Mouse (Mus musculus) gastrocnemius, postnatal 36 days (tissue): Measurements from ENCODE around the gene Agap2. TPM values are rescaled to one million over a fixed set of nuclear protein-coding genes. Genes with fewer than 3 reads are reported as not detected.
A peak's percentile ranks its signal among the peaks of the same experiment; 100 is the strongest.
"Not testable (repeated sequence)": the region's sequence is repeated elsewhere in the genome, so short reads cannot be mapped to it uniquely, and the experiment has no call there.

Experiments
- DNase-seq, 2 experiments: peaks; one replicate each; pipeline ENCODE4 v3.0.0; 2022
- intact Hi-C: fragments of 180-260 bp; cut with DNase I; formaldehyde crosslinking; loops from one replicate; pipeline ENCODE4 v1.15.1; 2025
- total RNA-seq, 2 experiments: library from RNA; stranded (reverse); gene quantifications; 2 replicates each; pipeline ENCODE4 v1.2.3; 2021

Agap2 gene
- total RNA-seq, 2 experiments from 2014 or later = 2.1 to 2.9 TPM

DNA sequence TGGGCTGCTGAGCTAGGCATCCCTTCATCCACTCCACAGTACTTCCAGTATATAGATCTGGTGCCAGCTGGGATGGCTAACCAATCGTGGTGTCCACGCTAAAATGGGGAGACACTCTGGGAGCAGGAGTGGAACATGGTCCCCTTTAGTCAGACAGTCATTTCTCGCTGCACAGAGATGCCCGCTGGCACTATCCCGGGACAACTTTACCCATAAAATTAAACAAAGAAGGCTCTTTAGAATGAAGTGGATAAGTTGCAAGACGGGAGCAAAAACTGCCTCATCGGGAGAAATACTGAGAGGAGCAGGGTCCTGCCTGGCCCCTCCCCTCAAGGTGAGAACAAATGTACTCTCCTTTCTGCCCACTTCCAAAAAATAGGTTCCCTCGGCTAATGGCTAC, 16.4 kb upstream of the Agap2 start:
- no peak for DNase-seq
- intact Hi-C loops = no loop called here

DNA sequence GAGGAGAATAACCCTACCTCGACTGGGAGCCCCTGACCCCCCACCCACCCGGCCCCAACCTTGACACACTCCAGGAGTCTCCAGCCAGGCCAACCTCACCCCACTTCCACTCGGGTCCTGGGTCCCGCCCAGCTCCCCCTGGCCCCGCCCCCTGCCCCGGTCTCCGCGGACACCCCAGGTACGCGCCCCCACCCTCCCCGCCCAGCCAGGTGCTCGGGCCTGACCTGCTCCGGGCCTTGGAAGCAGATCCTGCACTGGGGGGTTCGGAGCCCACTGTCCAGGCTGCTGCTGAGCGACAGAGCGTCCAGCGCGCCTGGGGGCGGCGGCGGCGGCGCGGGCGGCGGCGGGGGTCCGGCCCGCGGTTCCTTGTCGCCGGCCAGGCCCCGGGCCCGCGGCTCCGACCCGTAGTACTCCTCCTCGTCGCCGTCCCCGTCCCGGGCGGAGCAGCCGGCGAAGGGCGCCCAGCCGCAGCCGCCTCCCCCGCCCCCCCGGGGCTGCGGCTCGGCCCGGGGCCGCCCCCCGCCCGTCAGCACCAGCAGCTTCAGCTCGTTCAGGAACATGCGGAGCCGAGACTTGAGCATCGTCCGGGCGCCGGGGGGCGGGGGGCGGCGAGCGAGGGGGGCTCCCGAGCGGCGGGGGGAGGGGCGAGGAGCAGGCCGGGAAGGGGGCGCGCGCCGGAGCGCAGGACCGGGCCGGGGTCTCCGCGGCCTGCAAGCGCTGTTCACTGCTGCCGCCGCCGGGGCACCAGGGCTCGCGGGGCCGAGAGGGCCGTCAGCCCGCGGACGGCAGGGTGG, 15.7 kb upstream of the Agap2 start:
- intact Hi-C loops = no loop called here
- no peak for DNase-seq

DNA sequence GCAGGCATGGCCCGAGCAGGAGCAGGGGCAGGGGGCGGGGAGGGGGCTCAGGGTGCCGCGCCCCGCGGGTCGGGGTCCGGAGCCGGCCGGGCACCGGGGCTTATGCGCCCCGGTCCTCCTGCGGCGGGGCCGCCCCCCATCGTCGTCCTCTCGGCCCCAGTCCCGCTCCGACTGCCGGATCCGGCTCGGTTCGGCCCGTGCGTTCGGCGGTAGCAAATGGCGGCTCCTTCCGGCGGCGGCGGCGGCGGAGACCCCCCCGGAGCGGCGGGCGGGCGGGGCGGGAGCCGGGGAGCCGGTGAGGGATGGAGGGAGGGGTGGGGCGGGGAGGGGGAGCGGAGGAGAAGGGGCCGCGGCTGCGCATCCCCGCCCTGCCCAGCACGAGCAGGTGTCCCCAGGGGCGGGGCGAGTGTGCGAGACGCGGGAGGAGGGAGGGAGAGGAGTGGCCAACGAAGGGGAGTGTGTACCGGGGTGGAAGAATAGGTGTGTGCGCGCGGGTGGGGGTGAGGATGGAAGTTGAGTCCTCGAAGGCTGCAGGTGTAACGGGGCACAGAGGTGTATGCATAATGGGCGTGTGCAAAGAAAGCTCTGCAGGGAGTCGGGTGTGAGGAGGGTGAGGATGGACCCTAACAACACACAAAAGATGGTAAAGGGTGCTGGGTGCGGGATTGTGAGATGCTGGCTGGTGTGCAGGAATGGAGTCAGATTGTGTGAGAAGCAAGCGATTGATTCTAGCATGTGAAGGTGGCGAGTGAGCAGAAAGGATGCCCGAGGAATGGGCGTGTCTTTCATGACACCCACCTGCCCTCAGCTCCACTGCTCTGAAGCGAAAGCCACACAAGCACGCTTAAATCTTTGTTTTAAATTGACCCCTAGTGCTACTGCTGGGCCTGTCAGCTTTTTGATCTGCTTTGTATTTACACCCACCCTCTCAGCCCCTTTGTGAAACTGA, 14.8 kb upstream of the Agap2 start, which contains the start of gene March9:
March9 (minus strand) TSS at position 217 of the 949 bp plus-strand sequence.
- intact Hi-C loops = no loop called here
- DNase-seq = no peak

DNA sequence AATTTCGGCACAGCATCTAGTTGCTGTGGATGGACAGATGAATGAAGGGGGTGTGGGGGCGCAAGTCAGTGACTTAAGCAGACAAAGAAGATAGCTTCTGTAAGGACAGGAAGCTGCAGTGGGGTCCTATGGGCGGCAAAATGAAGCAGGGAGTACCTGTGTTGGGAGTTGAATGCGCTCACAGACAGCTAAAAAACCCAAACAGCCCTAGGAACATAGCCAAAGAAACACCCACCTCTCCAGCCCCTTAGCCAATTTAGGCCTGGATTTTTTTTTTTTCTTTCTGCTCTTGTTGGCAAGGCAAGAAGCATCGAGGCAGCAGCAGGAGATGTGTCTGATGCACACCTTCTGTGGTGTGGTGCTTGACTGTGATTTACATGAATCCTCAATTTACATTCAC, 14.0 kb upstream of the Agap2 start:
- intact Hi-C loops = no loop called here
- no peak for DNase-seq

DNA sequence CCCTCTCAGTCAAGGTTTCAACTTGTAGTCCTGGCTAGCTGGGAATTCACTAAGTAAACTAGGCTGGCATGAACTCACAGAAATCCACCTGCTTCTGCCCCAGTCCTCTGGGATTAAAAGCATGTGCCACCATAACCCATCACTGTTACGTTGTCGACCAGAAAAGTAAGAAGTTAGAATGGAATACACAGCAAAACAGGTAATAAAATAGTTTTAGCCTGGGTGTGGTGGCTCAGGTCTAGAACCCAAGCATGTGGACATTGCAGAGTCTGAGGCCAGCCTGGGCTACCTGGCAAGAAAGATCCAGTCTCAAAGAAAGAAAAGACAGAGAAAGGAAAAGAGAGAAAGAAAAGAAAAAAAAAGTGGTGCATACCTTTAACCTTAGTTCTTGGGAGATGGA, 13.6 kb upstream of the Agap2 start:
- intact Hi-C loops = no loop called here
- no peak for DNase-seq

DNA sequence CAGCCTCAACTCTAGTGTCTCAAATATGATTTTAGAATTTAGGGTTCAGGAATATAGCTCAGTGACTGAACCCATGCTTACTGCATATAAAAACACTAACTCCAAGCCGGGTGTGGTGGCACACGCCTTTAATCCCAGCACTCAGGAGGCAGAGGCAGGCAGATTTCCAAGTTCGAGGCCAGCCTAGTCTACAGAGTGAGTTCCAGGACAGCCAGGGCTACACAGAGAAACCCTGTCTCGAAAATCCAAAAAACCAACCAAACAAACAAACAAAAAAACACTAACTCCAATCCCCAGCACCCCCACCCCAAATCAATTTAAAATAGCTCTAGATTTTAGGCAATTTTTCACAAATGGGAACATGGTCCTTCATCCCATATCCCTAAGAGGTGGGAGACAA, 13.0 kb upstream of the Agap2 start:
- DNase-seq, intact Hi-C loops: not testable (repeated sequence)

DNA sequence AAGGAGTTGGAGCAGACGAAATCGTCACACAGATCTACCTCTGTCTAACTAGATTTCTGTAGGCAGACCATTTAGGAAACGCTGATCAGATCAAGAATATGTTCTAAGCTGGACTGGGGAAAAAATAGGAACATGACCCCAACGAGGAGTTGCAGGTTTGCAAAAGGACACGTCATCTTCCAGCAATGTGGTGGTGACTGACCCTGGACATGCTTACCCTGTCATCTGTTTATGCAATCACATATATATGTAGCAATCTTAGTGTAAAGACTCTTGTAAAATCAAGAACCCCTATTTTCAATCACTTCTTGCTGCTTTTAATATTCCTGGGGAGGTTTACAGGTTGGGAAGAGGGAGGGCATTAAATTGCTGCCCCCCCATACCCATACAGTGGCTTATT, 12.6 kb upstream of the Agap2 start:
- DNase-seq = no peak
- intact Hi-C loops = no loop called here

DNA sequence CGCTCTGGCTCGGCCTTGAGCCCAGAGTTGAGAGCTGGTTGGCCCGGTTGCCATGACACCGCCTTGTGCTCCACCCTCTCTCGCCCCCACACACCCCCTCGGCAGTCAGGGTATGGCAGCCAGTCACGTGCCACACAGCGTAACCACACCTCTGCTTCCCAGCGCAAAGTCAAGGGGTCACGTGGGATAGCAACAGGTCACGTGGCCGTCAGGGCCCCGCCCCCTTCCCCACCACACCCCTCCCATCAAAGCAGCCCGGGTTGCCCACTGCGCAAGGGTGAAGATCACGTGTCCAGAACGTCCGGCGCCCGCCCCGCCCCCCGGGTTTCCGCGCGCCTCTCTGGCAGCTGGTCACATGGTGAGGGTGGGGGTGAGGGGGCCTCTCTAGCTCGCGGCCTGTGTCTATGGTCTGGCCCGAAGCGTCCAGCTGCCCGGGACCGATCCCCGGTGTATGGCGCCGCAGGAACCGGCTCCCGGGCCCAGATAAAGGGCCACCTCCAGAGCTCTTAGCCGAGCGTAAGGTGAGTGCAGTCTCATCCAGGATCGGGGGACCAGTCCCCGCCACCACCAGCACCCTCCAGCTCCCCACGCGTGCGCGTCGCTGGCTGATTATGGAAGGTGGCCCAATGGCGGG, 11.7 kb upstream of the Agap2 start, which contains the start of gene Cdk4:
Cdk4 (plus strand) TSS at position 296 of the 634 bp plus-strand sequence.
- intact Hi-C loops = no loop called here
- peak; percentile 97 for DNase-seq

DNA sequence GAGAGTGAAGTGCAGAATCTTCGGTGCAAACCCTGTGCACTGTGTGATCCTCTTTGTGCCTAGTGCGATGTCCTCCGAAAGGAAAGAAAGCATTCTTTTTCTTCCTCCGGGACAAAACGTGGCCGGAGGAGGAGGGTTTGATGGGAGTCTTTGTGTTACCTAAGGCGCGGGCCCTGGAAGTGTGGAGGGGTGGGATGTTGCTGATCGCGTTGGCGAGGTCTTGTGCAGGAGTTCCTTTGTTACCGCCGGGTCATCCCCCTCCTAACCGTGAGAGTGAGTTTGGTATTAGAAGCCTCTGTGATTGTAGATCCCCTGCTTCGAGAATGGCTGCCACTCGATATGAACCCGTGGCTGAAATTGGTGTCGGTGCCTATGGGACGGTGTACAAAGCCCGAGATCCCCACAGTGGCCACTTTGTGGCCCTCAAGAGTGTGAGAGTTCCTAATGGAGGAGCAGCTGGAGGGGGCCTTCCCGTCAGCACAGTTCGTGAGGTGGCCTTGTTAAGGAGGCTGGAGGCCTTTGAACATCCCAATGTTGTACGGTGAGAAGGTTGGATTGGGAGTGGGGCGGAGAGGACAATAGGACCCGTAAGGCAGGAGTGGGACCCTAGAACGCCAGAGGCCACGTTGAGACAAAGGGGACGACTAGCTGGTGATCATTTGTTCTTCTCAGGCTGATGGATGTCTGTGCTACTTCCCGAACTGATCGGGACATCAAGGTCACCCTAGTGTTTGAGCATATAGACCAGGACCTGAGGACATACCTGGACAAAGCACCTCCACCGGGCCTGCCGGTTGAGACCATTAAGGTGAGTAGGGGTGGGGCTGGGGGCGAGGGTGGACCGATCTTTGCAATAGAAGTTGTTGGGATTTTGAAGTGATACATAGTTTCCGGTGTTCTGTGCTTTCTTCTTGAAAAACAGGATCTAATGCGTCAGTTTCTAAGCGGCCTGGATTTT, 10.9 kb upstream of the Agap2 start:
- intact Hi-C loops = no loop called here

DNA sequence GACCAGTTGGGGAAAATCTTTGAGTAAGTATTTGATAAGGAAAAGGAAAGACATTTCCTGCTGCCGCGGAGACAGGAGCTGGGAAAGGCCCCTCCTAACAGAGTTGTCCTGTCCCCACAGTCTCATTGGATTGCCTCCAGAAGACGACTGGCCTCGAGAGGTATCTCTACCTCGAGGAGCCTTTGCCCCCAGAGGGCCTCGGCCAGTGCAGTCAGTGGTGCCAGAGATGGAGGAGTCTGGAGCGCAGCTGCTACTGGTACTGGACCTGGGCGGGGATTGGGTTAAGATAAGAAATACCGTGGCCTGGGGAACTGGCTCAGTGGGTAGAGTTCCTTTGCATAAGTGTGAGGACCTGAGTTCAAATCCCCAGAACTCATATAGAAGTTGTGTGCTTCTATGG, 9.1 kb upstream of the Agap2 start:
- DNase-seq = no peak
- intact Hi-C loops = no loop called here

More for the DNA sequence above, 10.9 kb upstream of the Agap2 start:
- DNase-seq = no peak

DNA sequence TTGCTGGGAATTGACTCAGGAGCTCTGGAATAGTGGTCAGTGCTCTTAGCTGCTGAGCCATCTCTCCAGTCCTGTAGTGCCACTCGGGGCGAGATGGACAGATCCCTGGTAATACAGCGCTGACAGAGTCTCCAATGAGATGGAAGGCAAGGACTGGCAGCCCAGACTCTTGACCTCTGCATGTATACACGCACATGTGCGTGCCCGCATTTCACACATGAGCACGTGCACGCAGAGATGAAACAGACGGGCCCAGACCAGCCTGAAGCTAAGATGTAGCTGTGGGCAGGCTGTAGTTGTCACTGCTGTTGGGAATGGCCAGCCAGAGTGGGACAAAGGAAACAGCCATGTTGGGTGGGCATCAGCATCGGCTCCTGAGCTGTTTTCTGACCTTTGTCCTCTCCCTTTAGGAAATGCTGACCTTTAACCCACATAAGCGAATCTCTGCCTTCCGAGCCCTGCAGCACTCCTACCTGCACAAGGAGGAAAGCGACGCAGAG, 8.5 kb upstream of the Agap2 start:
- DNase-seq = no peak
- intact Hi-C loops = no loop called here

DNA sequence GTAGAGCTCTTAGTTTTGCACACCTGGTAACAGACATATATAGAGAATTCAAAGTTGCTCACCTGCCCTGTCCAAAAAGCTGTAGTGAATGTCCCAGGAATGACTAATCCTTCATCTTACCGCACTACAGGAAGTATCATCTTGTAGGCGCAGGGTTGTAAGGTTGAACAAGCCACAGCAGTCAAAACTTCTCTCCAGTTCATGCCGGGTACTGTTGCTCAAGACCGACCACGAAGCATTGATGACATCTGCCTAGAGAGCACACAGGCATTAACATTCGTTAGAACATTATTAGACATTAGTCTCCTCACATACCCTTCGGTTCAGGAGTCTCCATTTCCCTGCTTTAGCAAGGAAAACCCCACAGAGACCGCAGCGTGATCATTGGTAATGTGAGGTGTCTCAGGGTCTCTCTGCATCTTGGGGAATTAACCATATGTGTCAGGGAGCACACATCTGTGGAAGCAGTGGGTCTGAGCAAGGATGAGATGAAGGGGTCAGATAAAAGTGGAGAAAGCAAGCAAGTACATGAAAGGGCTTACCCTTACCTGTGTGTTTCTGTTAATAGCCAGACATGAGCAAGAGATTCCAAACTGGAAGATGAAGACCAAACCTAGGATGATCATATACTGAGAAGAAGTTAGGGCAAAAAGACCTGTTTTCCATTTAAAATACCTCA, 6.6 kb upstream of the Agap2 start:
- intact Hi-C loops = no loop called here
- no peak for DNase-seq

DNA sequence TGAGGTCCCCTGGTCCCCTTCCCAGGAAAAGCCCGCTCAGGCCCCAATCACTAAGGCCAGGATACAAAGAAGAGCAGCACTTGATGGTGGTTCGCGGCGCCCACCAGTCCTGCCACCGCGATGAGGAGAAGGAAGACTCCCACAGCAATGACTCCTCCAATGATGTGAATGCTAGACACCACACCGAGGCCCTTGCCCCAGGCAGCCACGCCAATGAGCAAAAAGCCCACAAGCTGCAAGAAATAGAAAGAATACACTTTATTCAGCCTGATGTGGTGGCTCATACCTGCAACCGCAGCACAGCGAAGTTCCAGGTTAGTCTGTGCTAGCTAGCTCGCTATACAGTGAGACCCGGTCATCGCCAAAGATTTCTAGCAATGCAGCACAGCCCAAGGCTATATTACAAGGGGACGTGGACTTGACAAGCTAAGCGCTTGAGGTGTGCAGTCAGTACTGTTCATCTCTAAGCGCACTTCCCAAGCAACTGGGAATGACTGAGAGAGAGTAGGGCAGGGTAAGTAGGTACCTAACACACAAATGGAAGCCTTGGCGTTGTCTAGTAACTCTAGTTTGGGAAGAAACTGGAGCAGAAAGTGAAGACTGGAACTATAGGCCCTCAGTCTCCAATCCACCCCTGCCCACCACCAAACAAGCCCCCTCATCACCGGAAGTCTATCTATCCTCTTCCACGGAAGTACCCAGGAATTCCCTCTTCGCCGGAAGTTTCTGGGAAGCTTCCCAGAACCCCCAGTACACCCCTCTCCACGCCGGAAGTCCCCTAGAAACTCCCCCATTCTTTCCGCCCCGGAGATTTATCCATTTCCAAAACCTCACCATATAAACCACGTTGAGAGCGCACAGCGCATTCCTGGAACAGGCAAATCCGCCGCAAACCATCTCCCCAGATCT, 5.5 kb upstream of the Agap2 start:
- intact Hi-C loops = no loop called here
- DNase-seq = no peak

DNA sequence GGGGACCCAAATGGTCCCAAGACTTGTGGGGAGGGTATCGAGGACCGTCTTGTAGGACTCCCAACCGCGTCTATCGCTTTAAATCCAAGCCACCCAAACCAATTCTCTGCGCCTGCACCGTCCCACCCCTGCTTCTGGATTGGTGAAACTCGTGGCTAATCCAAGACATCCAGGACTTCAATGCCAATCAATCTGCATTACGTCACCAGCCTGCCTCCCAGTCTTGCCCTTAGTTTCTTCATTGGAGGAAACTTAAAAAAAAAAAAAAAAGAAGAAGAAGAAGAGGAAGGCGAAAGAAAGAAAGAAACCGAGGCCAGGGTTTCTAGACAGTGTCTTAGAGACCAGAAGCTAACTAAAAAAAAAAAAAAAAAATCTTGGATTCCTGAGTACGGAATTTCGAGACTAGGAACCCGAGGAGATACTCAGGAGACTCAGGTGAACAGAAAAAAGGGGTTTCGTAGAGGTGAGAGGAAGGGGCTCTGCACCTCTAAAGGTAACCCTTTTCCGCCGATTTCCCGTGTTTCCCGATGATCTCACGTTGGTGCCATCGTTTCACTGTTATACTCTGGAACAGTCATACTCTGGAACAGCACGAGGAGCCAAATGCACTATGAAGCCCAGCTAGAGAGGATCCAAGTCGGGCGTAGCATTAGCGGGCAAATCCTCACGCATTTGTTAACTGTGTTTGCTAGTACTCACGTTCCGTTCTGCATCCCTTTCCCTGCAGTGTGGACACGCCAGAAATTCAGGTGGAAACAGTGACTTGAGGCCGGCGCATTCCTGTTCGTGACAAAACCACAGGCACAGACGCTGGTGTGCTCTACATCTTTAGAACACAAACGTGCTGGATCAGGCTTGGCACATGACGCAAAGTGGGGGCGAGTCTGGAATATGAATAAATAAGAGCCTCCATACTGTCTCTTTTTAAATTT, 4.6 kb upstream of the Agap2 start, which contains the start of gene Tspan31:
Tspan31 (minus strand) TSS at position 75 of the 932 bp plus-strand sequence.
- peak; percentile 74 to 88 for DNase-seq
- intact Hi-C loops = no loop called here

DNA sequence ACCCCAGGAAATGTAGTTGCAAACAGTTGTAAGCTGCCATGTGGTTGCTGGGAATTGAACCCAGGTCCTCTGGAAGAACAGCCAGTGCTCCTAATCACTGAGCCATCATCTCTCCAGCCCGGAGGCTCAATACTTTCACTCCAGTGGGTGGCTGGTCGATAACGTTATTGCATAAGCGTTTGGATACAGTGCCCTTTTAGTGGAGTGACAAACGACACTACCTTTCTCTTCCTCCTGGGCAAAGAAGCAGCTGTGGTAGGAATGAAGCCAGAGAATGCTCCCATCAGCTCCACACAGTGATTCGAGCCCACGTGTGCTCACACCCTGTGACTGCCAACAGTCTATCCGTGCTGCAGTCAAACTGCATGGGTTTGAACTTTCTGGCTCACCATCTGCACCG, 3.9 kb upstream of the Agap2 start:
- intact Hi-C loops = no loop called here

DNA sequence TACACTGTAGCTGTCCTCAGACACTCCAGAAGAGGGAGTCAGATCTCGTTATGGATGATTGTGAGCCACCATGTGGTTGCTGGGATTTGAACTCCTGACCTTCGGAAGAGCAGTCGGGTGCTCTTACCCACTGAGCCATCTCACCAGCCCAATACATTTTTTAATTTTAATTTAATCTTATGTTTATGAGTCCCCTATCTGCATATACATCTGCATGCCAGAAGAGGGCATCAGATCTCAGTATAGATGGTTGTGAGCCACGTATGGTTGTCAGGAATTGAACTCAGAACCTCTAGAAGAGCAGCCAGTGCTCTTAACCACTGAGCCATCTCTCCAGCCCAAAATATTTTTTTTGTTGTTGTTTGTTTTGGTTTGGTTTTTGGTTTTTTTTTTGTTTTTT, 2.8 kb upstream of the Agap2 start:
- DNase-seq, intact Hi-C loops: not testable (repeated sequence)

More for the DNA sequence above, 3.9 kb upstream of the Agap2 start:
- DNase-seq = no peak

DNA sequence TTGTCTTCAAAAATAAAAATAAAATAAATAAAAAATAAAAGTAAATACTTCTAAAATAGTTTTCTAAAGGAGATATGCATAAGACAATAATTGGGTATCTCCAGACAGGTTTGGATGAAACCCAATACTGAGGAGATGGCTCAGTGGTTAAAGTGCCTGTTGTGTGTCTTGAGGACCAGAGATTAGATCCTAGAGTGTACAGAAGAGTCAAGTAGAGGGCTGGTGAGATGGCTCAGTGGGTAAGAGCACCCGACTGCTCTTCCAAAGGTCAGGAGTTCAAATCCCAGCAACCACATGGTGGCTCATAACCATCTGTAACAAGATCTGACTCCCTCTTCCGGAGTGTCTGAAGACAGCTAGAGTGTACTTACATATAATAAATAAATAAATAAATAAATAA, 2.1 kb upstream of the Agap2 start:
- DNase-seq, intact Hi-C loops: not testable (repeated sequence)
